Mouse (Mus musculus) heart, embryonic 15.5 days (tissue): ENCODE measurements around the gene AI413582. TPM values are rescaled to one million over a fixed set of nuclear protein-coding genes. Genes with fewer than 3 reads are reported as not detected.

Experiments
- ATAC-seq: fragments of 200-750 bp; cut with Nextera tagmentation; replicated peaks from 2 replicates; pipeline ENCODE4 v1.8.0; 2017; ENCODE audit warnings: low read depth, moderate TSS enrichment; ENCODE audit not compliant: insufficient number of reproducible peaks, insufficient read depth, low FRiP score
- H3K27ac ChIP-seq: fragments of 300-500 bp; sonication (generic); 2 replicates; pipeline ENCODE4 v1.5.1; 2015; ENCODE audit warnings: mild to moderate bottlenecking, inconsistent platforms
- H3K27me3 ChIP-seq: fragments of 300-500 bp; sonication (generic); 2 replicates; pipeline ENCODE4 v1.6.1; 2015; ENCODE audit warnings: inconsistent platforms
- H3K36me3 ChIP-seq: fragments of 300-500 bp; sonication (generic); 2 replicates; pipeline ENCODE4 v1.6.1; 2015; ENCODE audit warnings: mild to moderate bottlenecking, inconsistent platforms
- H3K4me1 ChIP-seq: fragments of 300-500 bp; sonication (generic); replicated peaks from 2 replicates; pipeline ENCODE4 v1.6.1; 2015; ENCODE audit warnings: inconsistent platforms
- H3K4me2 ChIP-seq: fragments of 300-500 bp; sonication (generic); 2 replicates; pipeline ENCODE4 v1.6.1; 2015; ENCODE audit warnings: inconsistent platforms, mild to moderate bottlenecking, moderate library complexity
- H3K4me3 ChIP-seq: fragments of 300-500 bp; sonication (generic); 2 replicates; pipeline ENCODE4 v1.5.1; 2015; ENCODE audit warnings: mild to moderate bottlenecking, inconsistent platforms
- H3K9ac ChIP-seq: fragments of 300-500 bp; sonication (generic); 2 replicates; pipeline ENCODE4 v1.6.1; 2015; ENCODE audit warnings: mild to moderate bottlenecking, inconsistent platforms
- H3K9me3 ChIP-seq: fragments of 300-500 bp; sonication (generic); replicated peaks from 2 replicates; pipeline ENCODE4 v1.6.1; 2016; ENCODE audit warnings: inconsistent platforms
- WGBS: fragments of 180-500 bp; shearing (Covaris S2); methylation state at CpG from one replicate; pipeline ENCODE4 v1.1.7; 2015; ENCODE audit warnings: mixed read lengths; 5-methylcytosine and 5-hydroxymethylcytosine counted together
- polyA plus RNA-seq: library from polyadenylated mRNA; unstranded; fragments of >200 nt; fragmentation: Nextera tagmentation; extraction: Ambion mirVana; gene quantifications from 2 replicates; pipeline ENCODE4 v1.2.1, GENCODE M21; 2015

AI413582 gene
- polyA plus RNA-seq, 1 experiment from 2014 or later = 14.5 TPM

GRCm38 (mm10) chr17:27534718-27535117 lies 30.8 kb downstream of the AI413582 start:
- Histone ChIP-seq H3K4me1 (no peaks in the 10 kb centered on the region), H3K9ac (no peak overlapping the region), H3K27ac (no peak overlapping the region), H3K4me2 (no peak overlapping the region), H3K36me3 (no peaks in the 10 kb centered on the region), H3K27me3 (no peaks in the 10 kb centered on the region), H3K4me3 (no peak overlapping the region), H3K9me3 (no peaks in the 10 kb centered on the region)
- WGBS = 2% methylated on average over 10 of the region's 10 CpGs
- ATAC-seq = no peak

GRCm38 (mm10) chr17:27533354-27533753 lies 32.2 kb downstream of the AI413582 start:
- Histone ChIP-seq H3K4me1 (no peaks in the 10 kb centered on the region), H3K27me3 (no peaks in the 10 kb centered on the region), H3K27ac (no peak overlapping the region), H3K9me3 (no peaks in the 10 kb centered on the region), H3K4me3 (no peak overlapping the region), H3K4me2 (no peak overlapping the region), H3K36me3 (no peaks in the 10 kb centered on the region), H3K9ac (no peak overlapping the region)
- ATAC-seq = no peak
- 85% methylated on average over 3 of the region's 3 CpGs for WGBS

GRCm38 (mm10) chr17:27532095-27532494 lies 33.5 kb downstream of the AI413582 start:
- no peak for ATAC-seq
- no peaks in the 10 kb centered on the region for H3K9me3 ChIP-seq
- no peak overlapping the region for H3K9ac ChIP-seq
- no peak overlapping the region for H3K27ac ChIP-seq
- H3K36me3 ChIP-seq = no peaks in the 10 kb centered on the region
- H3K4me1 ChIP-seq = no peaks in the 10 kb centered on the region
- H3K4me2 ChIP-seq = no peak overlapping the region
- no peaks in the 10 kb centered on the region for H3K27me3 ChIP-seq
- no peak overlapping the region for H3K4me3 ChIP-seq
- WGBS = 79% methylated on average over 8 of the region's 8 CpGs

GRCm38 (mm10) chr17:27528767-27529166 lies 36.8 kb downstream of the AI413582 start:
- Histone ChIP-seq H3K9ac (no peak overlapping the region), H3K36me3 (no peaks in the 10 kb centered on the region), H3K4me2 (no peak overlapping the region), H3K4me3 (no peak overlapping the region), H3K9me3 (no peaks in the 10 kb centered on the region), H3K4me1 (no peaks in the 10 kb centered on the region), H3K27ac (no peak overlapping the region), H3K27me3 (no peaks in the 10 kb centered on the region)
- WGBS = 71% methylated on average over 5 of the region's 5 CpGs
- no peak for ATAC-seq

GRCm38 (mm10) chr17:27528030-27528429 lies 37.5 kb downstream of the AI413582 start:
- Histone ChIP-seq H3K9ac (no peak overlapping the region), H3K4me3 (no peak overlapping the region), H3K27me3 (no peaks in the 10 kb centered on the region), H3K27ac (no peak overlapping the region), H3K4me1 (no peaks in the 10 kb centered on the region), H3K9me3 (no peaks in the 10 kb centered on the region), H3K4me2 (no peak overlapping the region), H3K36me3 (no peaks in the 10 kb centered on the region)
- 47% methylated on average over 8 of the region's 8 CpGs for WGBS
- ATAC-seq = no peak

- no peak overlapping the region for H3K4me3 ChIP-seq
- no peak for ATAC-seq
- no peak overlapping the region for H3K27ac ChIP-seq
- 71% methylated on average over 6 of the region's 6 CpGs for WGBS
- peaks cover 4% of the 10 kb centered on the region for H3K27me3 ChIP-seq
- no peak overlapping the region for H3K9ac ChIP-seq
- no peaks in the 10 kb centered on the region for H3K36me3 ChIP-seq
- H3K4me1 ChIP-seq = no peaks in the 10 kb centered on the region
- no peaks in the 10 kb centered on the region for H3K9me3 ChIP-seq
- H3K4me2 ChIP-seq = no peak overlapping the region
These were observed 38.4 kb downstream of the AI413582 start for GRCm38 (mm10) chr17:27527188-27527587.

GRCm38 (mm10) chr17:27523121-27523520 lies 42.4 kb downstream of the AI413582 start:
- no peak overlapping the region for H3K4me3 ChIP-seq
- no peak overlapping the region for H3K4me2 ChIP-seq
- no peaks in the 10 kb centered on the region for H3K9me3 ChIP-seq
- H3K36me3 ChIP-seq = no peaks in the 10 kb centered on the region
- peaks cover 44% of the 10 kb centered on the region for H3K27me3 ChIP-seq
- ATAC-seq = no peak
- 56% methylated on average over 7 of the region's 7 CpGs for WGBS
- H3K9ac ChIP-seq = no peak overlapping the region
- peaks cover 6% of the 10 kb centered on the region; the same call in 1 of the 2 replicates for H3K4me1 ChIP-seq
- H3K27ac ChIP-seq = no peak overlapping the region

GRCm38 (mm10) chr17:27521303-27521702 lies 44.3 kb downstream of the AI413582 start, which contains the start of gene Grm4:
Grm4 (minus strand) TSS chr17:27521403.
- no peak within 1 kb of the TSS for H3K4me2 ChIP-seq
- H3K27me3 ChIP-seq = peaks cover 63% of the 10 kb centered on the region
- H3K4me1 ChIP-seq = peaks cover 6% of the 10 kb centered on the region; the same call in 1 of the 2 replicates
- WGBS = 65% methylated on average over 5 of the region's 5 CpGs
- no peak within 1 kb of the TSS for H3K27ac ChIP-seq
- no peak within 1 kb of the TSS for H3K9ac ChIP-seq
- no peak for ATAC-seq
- H3K9me3 ChIP-seq = no peaks in the 10 kb centered on the region
- no peaks in the 10 kb centered on the region for H3K36me3 ChIP-seq
- no peak within 1 kb of the TSS for H3K4me3 ChIP-seq

DNA sequence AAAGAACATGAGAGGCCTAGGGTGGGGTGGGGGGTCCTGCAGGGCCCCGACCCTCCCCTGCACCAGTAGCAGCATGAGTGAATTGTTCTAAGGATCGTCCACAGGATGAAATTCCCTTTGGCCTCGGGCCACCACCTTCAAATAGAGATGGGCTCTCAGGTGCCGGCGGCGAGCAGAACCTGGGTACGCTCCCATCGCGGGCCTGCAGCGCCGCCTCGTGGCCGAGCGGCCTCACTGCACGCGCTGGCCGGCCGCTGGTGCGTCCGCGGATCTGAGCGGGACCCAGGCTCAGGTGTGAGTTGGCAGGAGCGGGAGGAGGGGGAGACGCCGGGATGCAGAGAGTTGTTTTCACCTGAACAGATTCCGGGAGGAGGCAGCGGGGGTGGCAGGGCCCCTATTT lies 45.0 kb downstream of the AI413582 start:
- H3K9me3 ChIP-seq = no peaks in the 10 kb centered on the region
- WGBS = 1% methylated on average over 27 of the region's 27 CpGs
- no peak overlapping the region for H3K4me2 ChIP-seq
- no peak overlapping the region for H3K4me3 ChIP-seq
- H3K27ac ChIP-seq = no peak overlapping the region
- peaks cover 70% of the 10 kb centered on the region for H3K27me3 ChIP-seq
- ATAC-seq = no peak
- peaks cover 6% of the 10 kb centered on the region; the same call in 1 of the 2 replicates for H3K4me1 ChIP-seq
- H3K9ac ChIP-seq = no peak overlapping the region
- H3K36me3 ChIP-seq = no peaks in the 10 kb centered on the region

GRCm38 (mm10) chr17:27518700-27519595 lies 46.6 kb downstream of the AI413582 start:
- WGBS = 45% methylated on average over 15 of the region's 15 CpGs
- no peak overlapping the region for H3K4me3 ChIP-seq
- peaks cover 7% of the 10 kb centered on the region for H3K4me1 ChIP-seq
- H3K9ac ChIP-seq = no peak overlapping the region
- H3K27me3 ChIP-seq = peaks cover 86% of the 10 kb centered on the region
- no peaks in the 10 kb centered on the region for H3K36me3 ChIP-seq
- no peak overlapping the region for H3K4me2 ChIP-seq
- no peaks in the 10 kb centered on the region for H3K9me3 ChIP-seq
- no peak overlapping the region for H3K27ac ChIP-seq
- ATAC-seq = no peak

GRCm38 (mm10) chr17:27518296-27518695 lies 47.3 kb downstream of the AI413582 start:
- H3K4me1 ChIP-seq = peaks cover 14% of the 10 kb centered on the region
- 27% methylated on average over 9 of the region's 9 CpGs for WGBS
- H3K4me3 ChIP-seq = no peak overlapping the region
- peaks cover 93% of the 10 kb centered on the region for H3K27me3 ChIP-seq
- H3K27ac ChIP-seq = no peak overlapping the region
- no peaks in the 10 kb centered on the region for H3K9me3 ChIP-seq
- no peak for ATAC-seq
- no peaks in the 10 kb centered on the region for H3K36me3 ChIP-seq
- no peak overlapping the region for H3K4me2 ChIP-seq
- no peak overlapping the region for H3K9ac ChIP-seq
